Mouse (Mus musculus) layer of hippocampus, postnatal 36 days (tissue): ENCODE data around the gene Olfr628. TPM values are rescaled to one million over a fixed set of nuclear protein-coding genes. Genes with fewer than 3 reads are reported as not detected.
"Not testable (repeated sequence)": the region's sequence is repeated elsewhere in the genome, so short reads cannot be mapped to it uniquely, and the experiment has no call there.

Experiments
- DNase-seq, 2 experiments: peaks; one replicate each; pipeline ENCODE4 v3.0.0; 2022
- total RNA-seq, 2 experiments: library from RNA; stranded (reverse); gene quantifications; 2 replicates each; pipeline ENCODE4 v1.2.3; 2021

The Olfr628 gene
- total RNA-seq, result not detected

GRCm38 (mm10) chr7:103730074-103730473 is at the start of gene Olfr628:
TSS of gene Olfr628 (plus strand) at chr7:103730374.
- DNase-seq, result no peak

DNA sequence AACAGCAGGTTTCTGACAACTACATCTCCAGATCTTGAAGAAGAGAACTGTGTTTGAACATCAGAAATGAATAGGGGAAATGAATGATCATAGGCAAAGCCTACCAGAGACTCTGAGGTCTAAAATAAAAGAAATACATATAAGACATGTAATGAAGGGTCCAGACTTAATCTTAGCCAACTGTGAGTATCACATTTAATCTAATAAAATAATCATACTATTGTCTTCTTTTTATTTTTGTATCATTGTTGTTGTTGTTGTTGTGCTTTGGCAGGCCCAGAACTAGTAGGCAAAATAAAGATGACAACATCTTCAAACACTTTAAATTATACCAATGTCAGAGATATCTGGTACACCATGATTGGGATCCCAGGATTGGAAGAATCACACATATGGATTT is 47.8 kb upstream of the Olfr628 start, which contains the start of gene Olfr625-ps1:
Gene Olfr625-ps1 (plus strand): TSS at position 301 of the 400 bp plus-strand sequence.
- DNase-seq, result no peak

- no peak for DNase-seq
Measured at GRCm38 (mm10) chr7:103699469-103699868, 30.7 kb upstream of the Olfr628 start.

GRCm38 (mm10) chr7:103712024-103712423 is 18.1 kb upstream of the Olfr628 start:
- DNase-seq, result no peak

- DNase-seq, result no peak
Measured at GRCm38 (mm10) chr7:103714371-103714770, 15.8 kb upstream of the Olfr628 start, which contains the start of gene Olfr243. TSS of gene Olfr243 (plus strand) at chr7:103714671.

GRCm38 (mm10) chr7:103716398-103716797 is 13.8 kb upstream of the Olfr628 start:
- DNase-seq, result peak; percentile 7 to 11

- DNase-seq, result no peak
Measured at GRCm38 (mm10) chr7:103744843-103745242, 14.7 kb downstream of the Olfr628 start, which contains the start of gene Olfr629. TSS of gene Olfr629 (minus strand) at chr7:103744943.

- no peak for DNase-seq
Measured at GRCm38 (mm10) chr7:103757233-103757632, 27.1 kb downstream of the Olfr628 start, which contains the start of gene Olfr630. TSS of gene Olfr630 (minus strand) at chr7:103757333.

- not testable (repeated sequence) for DNase-seq
Measured at GRCm38 (mm10) chr7:103762212-103762611, 32.0 kb downstream of the Olfr628 start.

DNA sequence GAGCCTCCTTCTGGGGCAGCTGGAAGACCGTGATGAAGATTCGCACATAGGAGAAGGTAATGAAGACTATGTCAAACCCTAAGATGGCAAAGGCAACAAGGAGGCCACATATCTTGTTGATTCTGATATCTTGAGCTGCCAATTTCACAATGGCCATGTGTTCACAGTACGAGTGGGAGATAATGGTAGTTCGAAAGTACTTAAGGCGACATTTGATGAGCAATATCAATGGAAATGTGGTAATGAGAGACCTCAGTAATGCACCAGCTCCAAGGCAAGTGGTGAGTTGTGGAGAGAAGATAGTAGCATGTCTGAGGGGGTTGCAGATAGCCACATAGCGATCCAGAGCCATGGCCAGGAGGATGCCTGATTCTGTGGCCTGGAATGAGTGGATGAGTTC is 37.5 kb downstream of the Olfr628 start:
- DNase-seq, result not testable (repeated sequence)

- no peak for DNase-seq
Measured at GRCm38 (mm10) chr7:103771494-103771893, 41.3 kb downstream of the Olfr628 start, which contains the start of gene Olfr69. TSS of gene Olfr69 (minus strand) at chr7:103771594.

GRCm38 (mm10) chr7:103777652-103778051 is 47.5 kb downstream of the Olfr628 start:
- not testable (repeated sequence) for DNase-seq

GRCm38 (mm10) chr7:103779598-103779997 is 49.4 kb downstream of the Olfr628 start, which contains the start of gene Olfr68:
TSS of gene Olfr68 (minus strand) at chr7:103779698.
- no peak for DNase-seq

Other genes starting within 250 kb of the Olfr628 start
- not detected for gene Olfr609, start 232.3 kb upstream of the Olfr628 start, total RNA-seq
- gene Olfr610, start 218.3 kb upstream of the Olfr628 start, total RNA-seq, result not detected
- not detected for gene Olfr611, start 209.5 kb upstream of the Olfr628 start, total RNA-seq
- not detected for gene Olfr612, start 187.7 kb upstream of the Olfr628 start, total RNA-seq
- gene Olfr613, start 182.3 kb upstream of the Olfr628 start, total RNA-seq, result not detected
- not detected for gene Olfr615, start 174.3 kb upstream of the Olfr628 start, total RNA-seq
- not detected for gene Olfr616, start 161.2 kb upstream of the Olfr628 start, total RNA-seq
- gene Olfr617, start 157.3 kb upstream of the Olfr628 start, total RNA-seq, result not detected
- gene Olfr618, start 140.3 kb upstream of the Olfr628 start, total RNA-seq, result not detected
- gene Olfr619, start 129.8 kb upstream of the Olfr628 start, total RNA-seq, result not detected
- not detected for gene Olfr620, start 117.8 kb upstream of the Olfr628 start, total RNA-seq
- not detected for gene Olfr622, start 87.7 kb upstream of the Olfr628 start, total RNA-seq
- not detected for gene Olfr623, start 66.7 kb upstream of the Olfr628 start, total RNA-seq
- not detected for gene Olfr624, start 59.2 kb upstream of the Olfr628 start, total RNA-seq
- gene Olfr625-ps1, start 47.7 kb upstream of the Olfr628 start, total RNA-seq, result not detected
- not detected for gene Olfr243, start 15.7 kb upstream of the Olfr628 start, total RNA-seq
- gene Olfr629, start 14.6 kb downstream of the Olfr628 start, total RNA-seq, result not detected
- gene Olfr630, start 27.0 kb downstream of the Olfr628 start, total RNA-seq, result not detected
- not detected for gene Olfr69, start 41.2 kb downstream of the Olfr628 start, total RNA-seq
- gene Olfr68, start 49.3 kb downstream of the Olfr628 start, total RNA-seq, result not detected
- gene Olfr67, start 61.4 kb downstream of the Olfr628 start, total RNA-seq, result not detected
- 10 to 100 TPM; 35.4 to 54.6 TPM for gene Hbb-bt, start 83.6 kb downstream of the Olfr628 start, total RNA-seq
- gene Hbb-bs, start 97.7 kb downstream of the Olfr628 start, total RNA-seq, result 100 to 1,000 TPM; 247 to 439 TPM
- gene Hbb-bh2, start 110.1 kb downstream of the Olfr628 start, total RNA-seq, result not detected
- gene Hbb-bh1, start 112.8 kb downstream of the Olfr628 start, total RNA-seq, result not detected
- not detected for gene Hbb-y, start 122.8 kb downstream of the Olfr628 start, total RNA-seq
- not detected for gene Olfr66, start 155.9 kb downstream of the Olfr628 start, total RNA-seq
- not detected for gene Olfr64, start 164.1 kb downstream of the Olfr628 start, total RNA-seq
- gene Olfr65, start 173.1 kb downstream of the Olfr628 start, total RNA-seq, result not detected
- gene Olfr631, start 198.5 kb downstream of the Olfr628 start, total RNA-seq, result not detected
- not detected for gene Olfr632, start 204.0 kb downstream of the Olfr628 start, total RNA-seq
- gene Olfr633, start 214.1 kb downstream of the Olfr628 start, total RNA-seq, result not detected
- under 1 TPM; 0.10 to 0.13 TPM for gene Olfr635, start 240.8 kb downstream of the Olfr628 start, total RNA-seq